Mouse (Mus musculus) spleen, adult 2 months (tissue): ENCODE measurements around the gene Bpifa6.

Experiments used
- CTCF ChIP-seq: fragments of 200-500 bp; IDR thresholded peaks from 2 replicates; pipeline ENCODE4 v1.5.1; 2011; ENCODE audit warnings: mild to moderate bottlenecking, inconsistent platforms; ENCODE audit not compliant: insufficient read depth, insufficient read length, insufficient replicate concordance; ENCODE audit errors: extremely low read depth
- POLR2A ChIP-seq: fragments of 200-500 bp; IDR thresholded peaks from 2 replicates; pipeline ENCODE4 v1.6.1; 2011; ENCODE audit warnings: low read depth, low read length, inconsistent platforms

DNA sequence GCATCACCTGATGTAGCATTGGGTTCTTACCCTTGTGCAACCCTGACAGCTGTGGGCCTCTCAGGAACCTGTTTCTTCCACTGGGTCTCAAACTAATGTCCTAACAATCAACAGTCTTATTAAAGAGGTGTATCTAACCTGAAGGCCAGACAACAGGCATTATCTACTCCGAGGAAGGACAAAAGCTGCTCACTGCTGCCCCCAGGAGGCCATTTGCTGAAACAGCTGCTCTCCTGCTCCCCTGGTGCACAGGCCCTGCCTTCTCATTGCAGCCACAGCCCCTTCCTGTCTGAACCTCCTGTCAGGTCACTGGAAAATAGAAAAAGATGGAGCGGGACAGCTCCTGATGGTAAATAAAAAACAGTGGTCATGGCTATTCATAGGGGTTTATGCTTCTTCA, 64.2 kb downstream of the Bpifa6 start:
- TF ChIP-seq CTCF: peak; percentile 36; the same call in 1 of the 2 replicates
- no peak for TF ChIP-seq POLR2A
